Mouse (Mus musculus): ENCODE data around the gene Ltv1. TPM values are rescaled to one million over a fixed set of nuclear protein-coding genes. Genes with fewer than 3 reads are reported as not detected.

Ltv1 gene
- polyA plus RNA-seq, 1 experiment from 2014 or later: 30.5 TPM

GRCm38 (mm10) chr10:13177973-13178624, 14.9 kb downstream of the Ltv1 start, which contains the start of gene Zc2hc1b:
Gene Zc2hc1b (minus strand): TSS chr10:13178023.
- 0 out of 2 replicates have a peak, but pooled peaks cover under 1% of the 10 kb centered on the region for H3K4me1 ChIP-seq (replicated peaks; ENCODE audit: control insufficient read depth, insufficient read depth, low read length)
- H3K4me2 ChIP-seq (ENCODE audit: low read length): no peak within 1 kb of the TSS
- H3K9me3 ChIP-seq (ENCODE audit: control insufficient read depth, low read length): no peaks in the 10 kb centered on the region
- H3K4me3 ChIP-seq (replicated peaks; ENCODE audit: low read length): no peak within 1 kb of the TSS
- peaks cover 51% of the 10 kb centered on the region for H3K36me3 ChIP-seq (ENCODE audit: control insufficient read depth, insufficient read depth)
- no peak within 1 kb of the TSS for H3K9ac ChIP-seq (replicated peaks; ENCODE audit: low read depth, low read length)
- WGBS: 84% methylated on average over 7 of the region's 7 CpGs
- H3K27ac ChIP-seq (ENCODE audit: low read length): no peak within 1 kb of the TSS
- no peak for ATAC-seq
- H3K27me3 ChIP-seq (replicated peaks; ENCODE audit: control insufficient read depth, insufficient read depth, low read length): no peaks in the 10 kb centered on the region

GRCm38 (mm10) chr10:13175866-13176265, 17.1 kb downstream of the Ltv1 start:
- no peak for ATAC-seq
- WGBS: 91% methylated on average over 7 of the region's 7 CpGs
- Histone ChIP-seq H3K36me3 (ENCODE audit: control insufficient read depth, insufficient read depth) (peaks cover 35% of the 10 kb centered on the region), H3K27me3 (replicated peaks; ENCODE audit: control insufficient read depth, insufficient read depth, low read length) (no peaks in the 10 kb centered on the region), H3K27ac (ENCODE audit: low read length) (no peak overlapping the region), H3K9ac (replicated peaks; ENCODE audit: low read depth, low read length) (no peak overlapping the region), H3K4me1 (replicated peaks; ENCODE audit: control insufficient read depth, insufficient read depth, low read length) (peaks cover 15% of the 10 kb centered on the region), H3K4me3 (replicated peaks; ENCODE audit: low read length) (no peak overlapping the region), H3K9me3 (ENCODE audit: control insufficient read depth, low read length) (no peaks in the 10 kb centered on the region), H3K4me2 (ENCODE audit: low read length) (no peak overlapping the region)

GRCm38 (mm10) chr10:13172798-13173221, 20.2 kb downstream of the Ltv1 start:
- Histone ChIP-seq H3K4me2 (ENCODE audit: low read length) (0 out of 2 replicates have a peak overlapping the region, but pooled peaks have one; percentile 7), H3K36me3 (ENCODE audit: control insufficient read depth, insufficient read depth) (peaks cover 11% of the 10 kb centered on the region), H3K4me3 (replicated peaks; ENCODE audit: low read length) (no peak overlapping the region), H3K9ac (replicated peaks; ENCODE audit: low read depth, low read length) (no peak overlapping the region), H3K27ac (ENCODE audit: low read length) (no peak overlapping the region), H3K4me1 (replicated peaks; ENCODE audit: control insufficient read depth, insufficient read depth, low read length) (peaks cover 19% of the 10 kb centered on the region), H3K27me3 (replicated peaks; ENCODE audit: control insufficient read depth, insufficient read depth, low read length) (no peaks in the 10 kb centered on the region), H3K9me3 (ENCODE audit: control insufficient read depth, low read length) (no peaks in the 10 kb centered on the region)
- ATAC-seq: peak; percentile 73
- WGBS: 41% methylated on average over 10 of the region's 10 CpGs

- Histone ChIP-seq H3K4me3 (replicated peaks; ENCODE audit: low read length) (no peak overlapping the region), H3K27me3 (replicated peaks; ENCODE audit: control insufficient read depth, insufficient read depth, low read length) (no peaks in the 10 kb centered on the region), H3K27ac (ENCODE audit: low read length) (peak overlapping the region; percentile 39; the same call in 1 of the 2 replicates), H3K9me3 (ENCODE audit: control insufficient read depth, low read length) (no peaks in the 10 kb centered on the region), H3K9ac (replicated peaks; ENCODE audit: low read depth, low read length) (no peak overlapping the region), H3K36me3 (ENCODE audit: control insufficient read depth, insufficient read depth) (no peaks in the 10 kb centered on the region), H3K4me2 (ENCODE audit: low read length) (no peak overlapping the region), H3K4me1 (replicated peaks; ENCODE audit: control insufficient read depth, insufficient read depth, low read length) (peaks cover 19% of the 10 kb centered on the region)
- 0 out of 2 replicates have a peak, but pooled peaks have one; percentile 24 for ATAC-seq
- 39% methylated on average over 2 of the region's 2 CpGs for WGBS
These were observed 21.5 kb downstream of the Ltv1 start for GRCm38 (mm10) chr10:13171461-13171860.

- peak overlapping the region; percentile 10; the same call in 1 of the 2 replicates for H3K4me2 ChIP-seq (ENCODE audit: low read length)
- H3K9me3 ChIP-seq (ENCODE audit: control insufficient read depth, low read length): no peaks in the 10 kb centered on the region
- no peak overlapping the region for H3K9ac ChIP-seq (replicated peaks; ENCODE audit: low read depth, low read length)
- peak overlapping the region; percentile 41 for H3K27ac ChIP-seq (ENCODE audit: low read length)
- H3K4me1 ChIP-seq (replicated peaks; ENCODE audit: control insufficient read depth, insufficient read depth, low read length): peaks cover 19% of the 10 kb centered on the region
- H3K27me3 ChIP-seq (replicated peaks; ENCODE audit: control insufficient read depth, insufficient read depth, low read length): no peaks in the 10 kb centered on the region
- ATAC-seq: peak; percentile 64
- 31% methylated on average over 12 of the region's 12 CpGs for WGBS
- no peak overlapping the region for H3K4me3 ChIP-seq (replicated peaks; ENCODE audit: low read length)
- no peaks in the 10 kb centered on the region for H3K36me3 ChIP-seq (ENCODE audit: control insufficient read depth, insufficient read depth)
These were observed 22.1 kb downstream of the Ltv1 start for GRCm38 (mm10) chr10:13170739-13171448.

GRCm38 (mm10) chr10:13168461-13168860, 24.5 kb downstream of the Ltv1 start:
- Histone ChIP-seq H3K4me3 (replicated peaks; ENCODE audit: low read length) (no peak overlapping the region), H3K36me3 (ENCODE audit: control insufficient read depth, insufficient read depth) (no peaks in the 10 kb centered on the region), H3K9me3 (ENCODE audit: control insufficient read depth, low read length) (peaks cover 3% of the 10 kb centered on the region; the same call in 1 of the 2 replicates), H3K9ac (replicated peaks; ENCODE audit: low read depth, low read length) (no peak overlapping the region), H3K27me3 (replicated peaks; ENCODE audit: control insufficient read depth, insufficient read depth, low read length) (no peaks in the 10 kb centered on the region), H3K4me1 (replicated peaks; ENCODE audit: control insufficient read depth, insufficient read depth, low read length) (peaks cover 19% of the 10 kb centered on the region), H3K27ac (ENCODE audit: low read length) (no peak overlapping the region), H3K4me2 (ENCODE audit: low read length) (no peak overlapping the region)
- ATAC-seq: no peak
- WGBS: 87% methylated on average over 5 of the region's 5 CpGs

GRCm38 (mm10) chr10:13162031-13162430, 30.9 kb downstream of the Ltv1 start:
- Histone ChIP-seq H3K4me1 (replicated peaks; ENCODE audit: control insufficient read depth, insufficient read depth, low read length) (no peaks in the 10 kb centered on the region), H3K27ac (ENCODE audit: low read length) (no peak overlapping the region), H3K4me3 (replicated peaks; ENCODE audit: low read length) (no peak overlapping the region), H3K9me3 (ENCODE audit: control insufficient read depth, low read length) (peaks cover 3% of the 10 kb centered on the region; the same call in 1 of the 2 replicates), H3K36me3 (ENCODE audit: control insufficient read depth, insufficient read depth) (no peaks in the 10 kb centered on the region), H3K27me3 (replicated peaks; ENCODE audit: control insufficient read depth, insufficient read depth, low read length) (no peaks in the 10 kb centered on the region), H3K4me2 (ENCODE audit: low read length) (no peak overlapping the region), H3K9ac (replicated peaks; ENCODE audit: low read depth, low read length) (no peak overlapping the region)
- 88% methylated on average over 4 of the region's 4 CpGs for WGBS
- no peak for ATAC-seq

GRCm38 (mm10) chr10:13160913-13161312, 32.1 kb downstream of the Ltv1 start:
- H3K27ac ChIP-seq (ENCODE audit: low read length): no peak overlapping the region

GRCm38 (mm10) chr10:13155377-13155776, 37.6 kb downstream of the Ltv1 start:
- Histone ChIP-seq H3K9me3 (ENCODE audit: control insufficient read depth, low read length) (no peaks in the 10 kb centered on the region), H3K27me3 (replicated peaks; ENCODE audit: control insufficient read depth, insufficient read depth, low read length) (no peaks in the 10 kb centered on the region), H3K4me2 (ENCODE audit: low read length) (no peak overlapping the region), H3K4me1 (replicated peaks; ENCODE audit: control insufficient read depth, insufficient read depth, low read length) (no peaks in the 10 kb centered on the region; the same call in 1 of the 2 replicates), H3K36me3 (ENCODE audit: control insufficient read depth, insufficient read depth) (no peaks in the 10 kb centered on the region), H3K9ac (replicated peaks; ENCODE audit: low read depth, low read length) (no peak overlapping the region), H3K27ac (ENCODE audit: low read length) (no peak overlapping the region), H3K4me3 (replicated peaks; ENCODE audit: low read length) (no peak overlapping the region)
- no peak for ATAC-seq
- WGBS: 26% methylated on average over 5 of the region's 5 CpGs

More at GRCm38 (mm10) chr10:13160913-13161312, 32.1 kb downstream of the Ltv1 start:
- 94% methylated on average over 4 of the region's 4 CpGs for WGBS
- H3K4me1 ChIP-seq (replicated peaks; ENCODE audit: control insufficient read depth, insufficient read depth, low read length): no peaks in the 10 kb centered on the region
- ATAC-seq: no peak
- H3K27me3 ChIP-seq (replicated peaks; ENCODE audit: control insufficient read depth, insufficient read depth, low read length): no peaks in the 10 kb centered on the region
- no peaks in the 10 kb centered on the region for H3K36me3 ChIP-seq (ENCODE audit: control insufficient read depth, insufficient read depth)
- H3K4me3 ChIP-seq (replicated peaks; ENCODE audit: low read length): no peak overlapping the region
- H3K9me3 ChIP-seq (ENCODE audit: control insufficient read depth, low read length): peaks cover 3% of the 10 kb centered on the region; the same call in 1 of the 2 replicates
- H3K4me2 ChIP-seq (ENCODE audit: low read length): no peak overlapping the region
- no peak overlapping the region for H3K9ac ChIP-seq (replicated peaks; ENCODE audit: low read depth, low read length)
